Mouse (Mus musculus) MEL (cell line): Measurements from ENCODE around the gene Nsmf. TPM values are rescaled to one million over a fixed set of nuclear protein-coding genes. Genes with fewer than 3 reads are reported as not detected.

Experiments used
- DNase-seq: peaks from one replicate; pipeline ENCODE4 v3.0.0; 2011; ENCODE audit warnings: low read depth, low spot score
- H3K27ac ChIP-seq: 2 replicates; pipeline ENCODE4 v1.5.1; 2012; ENCODE audit warnings: low read depth, mild to moderate bottlenecking, control low read depth, low read length, moderate library complexity; ENCODE audit not compliant: control insufficient read depth
- H3K27me3 ChIP-seq, 2 experiments: fragments of 150-350 bp in 1 of 2; sonication (generic) in 1 of 2; 2 replicates each; pipeline ENCODE4 v1.6.1; 2012; ENCODE audit warnings: low read length in 2 of 2, mild to moderate bottlenecking in 2 of 2, improper control_type of control experiment in 1 of 2, moderate library complexity in 1 of 2; ENCODE audit not compliant: insufficient read depth in 2 of 2, control insufficient read depth in 1 of 2
- H3K36me3 ChIP-seq, 2 experiments: 2 replicates each; pipeline ENCODE4 v1.6.1; 2012 to 2014; ENCODE audit warnings: low read length in 2 of 2, improper control_type of control experiment in 1 of 2, inconsistent platforms in 1 of 2, mild to moderate bottlenecking in 1 of 2; ENCODE audit not compliant: insufficient read depth in 2 of 2, control insufficient read depth in 1 of 2
- H3K4me1 ChIP-seq, 2 experiments: fragments of 150-350 bp in 1 of 2; sonication (generic) in 1 of 2; 2 replicates each; pipeline ENCODE4 v1.6.1; 2012; ENCODE audit warnings: low read length in 2 of 2, improper control_type of control experiment in 1 of 2, mild to moderate bottlenecking in 1 of 2; ENCODE audit not compliant: insufficient read depth in 2 of 2, control insufficient read depth in 1 of 2
- H3K4me3 ChIP-seq, 2 experiments: fragments of 150-350 bp in 1 of 2; sonication (generic) in 1 of 2; 2 replicates each; pipeline ENCODE4 v1.5.1; 2012; ENCODE audit warnings: low read depth in 2 of 2, low read length in 2 of 2, mild to moderate bottlenecking in 2 of 2, moderate library complexity in 2 of 2, control low read depth in 1 of 2, improper control_type of control experiment in 1 of 2; ENCODE audit not compliant: control insufficient read depth in 1 of 2, insufficient read depth in 1 of 2
- H3K79me2 ChIP-seq: 2 replicates; pipeline ENCODE4 v1.6.1; 2012; ENCODE audit warnings: mild to moderate bottlenecking, low read length, moderate library complexity; ENCODE audit not compliant: control insufficient read depth, poor library complexity, insufficient read depth
- H3K9ac ChIP-seq: 2 replicates; pipeline ENCODE4 v1.6.1; 2012; ENCODE audit warnings: low read depth, mild to moderate bottlenecking, control low read depth, low read length, moderate library complexity; ENCODE audit not compliant: control insufficient read depth, poor library complexity, severe bottlenecking
- H3K9me3 ChIP-seq: fragments of 150-350 bp; sonication (generic); replicated peaks from 2 replicates; pipeline ENCODE4 v1.6.1; 2012; ENCODE audit warnings: mild to moderate bottlenecking, low read length, improper control_type of control experiment, moderate library complexity; ENCODE audit not compliant: insufficient read depth
- CHD1 ChIP-seq: IDR thresholded peaks from 2 replicates; pipeline ENCODE4 v1.6.1; 2012; ENCODE audit warnings: low read depth, mild to moderate bottlenecking, inconsistent platforms, low read length, improper control_type of control experiment
- CTCF ChIP-seq, 3 experiments: IDR thresholded peaks in 2 of 3; conservative IDR thresholded peaks in 1 of 3; 2 replicates each; pipeline ENCODE4 v1.5.1; 2011 to 2012; ENCODE audit warnings: low read length in 3 of 3, low read depth in 2 of 3, mild to moderate bottlenecking in 2 of 3, improper control_type of control experiment in 1 of 3, inconsistent platforms in 1 of 3, mixed read lengths in 1 of 3, moderate library complexity in 1 of 3; ENCODE audit not compliant: control insufficient read depth in 1 of 3, insufficient read depth in 1 of 3, poor library complexity in 1 of 3, severe bottlenecking in 1 of 3
- E2F4 ChIP-seq: IDR thresholded peaks from 2 replicates; pipeline ENCODE4 v1.6.1; 2011; ENCODE audit warnings: low read depth, low read length, improper control_type of control experiment, borderline replicate concordance
- ETS1 ChIP-seq: IDR thresholded peaks from 2 replicates; pipeline ENCODE4 v1.6.1; 2012; ENCODE audit warnings: low read depth, mild to moderate bottlenecking, inconsistent platforms, low read length, improper control_type of control experiment, moderate library complexity
- GABPA ChIP-seq: IDR thresholded peaks from 2 replicates; pipeline ENCODE4 v1.6.1; 2012; ENCODE audit warnings: low read depth, mild to moderate bottlenecking, inconsistent platforms, low read length, improper control_type of control experiment, moderate library complexity
- KAT2A ChIP-seq: conservative IDR thresholded peaks from 2 replicates; pipeline ENCODE4 v1.6.1; 2012; ENCODE audit warnings: low read depth, low read length, improper control_type of control experiment, inconsistent platforms
- MXI1 ChIP-seq: IDR thresholded peaks from 2 replicates; pipeline ENCODE4 v1.6.1; 2011; ENCODE audit warnings: mild to moderate bottlenecking, low read depth, low read length, improper control_type of control experiment
- MYB ChIP-seq: IDR thresholded peaks from 2 replicates; pipeline ENCODE4 v1.6.1; 2011; ENCODE audit warnings: mild to moderate bottlenecking, low read depth, low read length, improper control_type of control experiment
- NRF1 ChIP-seq: IDR thresholded peaks from 2 replicates; pipeline ENCODE4 v1.6.1; 2014; ENCODE audit warnings: low read depth, mild to moderate bottlenecking, inconsistent platforms, low read length, improper control_type of control experiment, moderate library complexity; ENCODE audit not compliant: poor library complexity, insufficient read depth, severe bottlenecking
- POLR2AphosphoS2 ChIP-seq: IDR thresholded peaks from 2 replicates; pipeline ENCODE4 v1.6.1; 2011; ENCODE audit warnings: low read length, improper control_type of control experiment
- RCOR1 ChIP-seq: IDR thresholded peaks from 2 replicates; pipeline ENCODE4 v1.6.1; 2012; ENCODE audit warnings: low read depth, mild to moderate bottlenecking, inconsistent platforms, low read length, improper control_type of control experiment
- SIN3A ChIP-seq: IDR thresholded peaks from 2 replicates; pipeline ENCODE4 v1.6.1; 2012; ENCODE audit warnings: low read length, improper control_type of control experiment, inconsistent platforms
- UBTF ChIP-seq: IDR thresholded peaks from 2 replicates; pipeline ENCODE4 v1.6.1; 2012; ENCODE audit warnings: low read depth, mild to moderate bottlenecking, inconsistent platforms, low read length, improper control_type of control experiment, moderate library complexity, borderline replicate concordance; ENCODE audit not compliant: insufficient read depth
- USF1 ChIP-seq: IDR thresholded peaks from 2 replicates; pipeline ENCODE4 v1.6.1; 2014; ENCODE audit warnings: low read depth, mild to moderate bottlenecking, inconsistent platforms, low read length, improper control_type of control experiment, moderate library complexity
- USF2 ChIP-seq, 2 experiments: IDR thresholded peaks; 2 replicates each; pipeline ENCODE4 v1.6.1; 2011 to 2012; ENCODE audit warnings: improper control_type of control experiment in 2 of 2, low read length in 2 of 2, borderline replicate concordance in 1 of 2, inconsistent platforms in 1 of 2, low read depth in 1 of 2, mild to moderate bottlenecking in 1 of 2; ENCODE audit not compliant: insufficient read depth in 1 of 2
- ZC3H11A ChIP-seq: IDR thresholded peaks from 2 replicates; pipeline ENCODE4 v1.6.1; 2012; ENCODE audit warnings: low read depth, mild to moderate bottlenecking, inconsistent platforms, low read length, improper control_type of control experiment
- polyA plus RNA-seq, 2 experiments: library from polyadenylated mRNA; stranded (reverse) in 1 of 2; unstranded in 1 of 2; fragments of >175 nt in 1 of 2; fragments of >200 nt in 1 of 2; gene quantifications; 2 replicates each; pipeline versions ENCODE4 v1.2.1 to v1.2.4; 2012; ENCODE audit warnings: low replicate concordance in 2 of 2, low read depth in 1 of 2; ENCODE audit not compliant: insufficient read length in 2 of 2, insufficient read depth in 1 of 2, missing spikeins in 1 of 2
- total RNA-seq: library from RNA; depleted of rRNA; stranded (reverse); fragments of 300-350 nt; gene quantifications from 2 replicates; pipeline ENCODE4 v1.2.3, GENCODE M21; 2012

The Nsmf gene
- total and polyA plus RNA-seq, 3 experiments, result 13.3 to 25.8 TPM; not detected in 1

DNA sequence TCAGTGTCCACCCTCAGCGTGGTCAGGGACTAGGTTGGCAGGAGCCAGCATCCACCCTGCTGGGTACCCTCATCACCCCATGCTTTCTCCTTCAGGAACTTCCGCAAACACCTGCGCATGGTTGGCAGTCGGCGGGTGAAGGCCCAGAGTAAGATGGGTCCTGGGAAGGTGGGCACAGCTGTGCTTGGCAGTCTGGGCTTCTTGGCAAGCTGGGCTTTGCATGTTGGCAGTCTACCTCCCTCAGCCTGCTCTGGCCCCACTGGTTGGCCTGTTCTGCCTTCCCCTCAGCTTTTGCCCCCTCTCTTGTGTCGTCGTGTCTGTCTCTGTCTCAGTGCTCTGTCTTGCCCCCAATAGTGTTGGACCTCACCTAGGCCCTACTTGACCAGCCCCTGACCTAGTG is 4.8 kb downstream of the Nsmf start:
- no peak for DNase-seq
- no peak overlapping the region for H3K27ac ChIP-seq
- H3K4me1 ChIP-seq, result peaks cover 0 to 5% of the 10 kb centered on the region in 2 experiments; a peak in 2 of 4 replicates
- TF ChIP-seq GABPA (no peak), USF1 (no peak), E2F4 (no peak), MXI1 (no peak), SIN3A (no peak), RCOR1 (no peak), CTCF (IDR thresholded peaks at IDR 0.05 in 2 of 3, conservative IDR thresholded peaks at IDR 0.05 in 1 of 3; ENCODE audit: control insufficient read depth in 1 of 3, insufficient read depth in 1 of 3, low read depth in 2 of 3, low read length in 3 of 3, poor library complexity in 1 of 3, severe bottlenecking in 1 of 3) (no peak), NRF1 (no peak), ZC3H11A (no peak), KAT2A (no peak), CHD1 (no peak), USF2 (IDR thresholded peaks at IDR 0.05; ENCODE audit: borderline replicate concordance in 1 of 2, insufficient read depth in 1 of 2, low read depth in 1 of 2, low read length in 2 of 2) (no peak)
- no peak overlapping the region for H3K4me3 ChIP-seq
- no peaks in the 10 kb centered on the region for H3K9me3 ChIP-seq
- no peaks in the 10 kb centered on the region for H3K36me3 ChIP-seq
- no peaks in the 10 kb centered on the region; the same call in 1 of the 2 replicates for H3K79me2 ChIP-seq
- H3K9ac ChIP-seq, result no peak overlapping the region
- no peaks in the 10 kb centered on the region for H3K27me3 ChIP-seq

GRCm38 (mm10) chr2:25063523-25063922 is 9.4 kb downstream of the Nsmf start:
- TF ChIP-seq ETS1 (no peak), MYB (no peak), NRF1 (no peak), POLR2AphosphoS2 (no peak), USF1 (no peak), UBTF (no peak), MXI1 (no peak)
- H3K4me1 ChIP-seq, result peaks cover 0 to 3% of the 10 kb centered on the region in 2 experiments; a peak in 2 of 4 replicates
- H3K4me3 ChIP-seq, result no peak overlapping the region
- no peak for DNase-seq
- H3K36me3 ChIP-seq, result no peaks in the 10 kb centered on the region
- no peak overlapping the region for H3K9ac ChIP-seq
- no peaks in the 10 kb centered on the region for H3K27me3 ChIP-seq
- no peak overlapping the region for H3K27ac ChIP-seq
- no peaks in the 10 kb centered on the region for H3K79me2 ChIP-seq
- H3K9me3 ChIP-seq, result no peaks in the 10 kb centered on the region
